In genomic region chr1:194622174-194622573, GRCm38 (mm10) we compare ENCODE assay signal across 8 mouse cellular contexts. TPM values are rescaled to one million over a fixed set of nuclear protein-coding genes. Genes with fewer than 3 reads are reported as not detected.
DNase-seq lines count a peak whose midpoint lies in the region; ATAC-seq and TF ChIP-seq lines count a peak whose summit lies in the region.

No protein-coding gene starts in this region.

- no peaks in the 10 kb centered on the region for H3K27me3 ChIP-seq in lung, embryonic 14.5 days (ENCODE audit: insufficient read depth, low read length)
- no peaks in the 10 kb centered on the region for H3K27me3 ChIP-seq in forebrain, embryonic 16.5 days (replicated peaks; ENCODE audit: control insufficient read depth, insufficient read depth, low read length)
- H3K27me3 ChIP-seq in limb, embryonic 10.5 days (ENCODE audit: low read depth, poor library complexity, severe bottlenecking): peaks cover 36% of the 10 kb centered on the region

- 49% methylated on average over 3 of the region's 3 CpGs for WGBS in lung, embryonic 14.5 days
- 44% methylated on average over 3 of the region's 3 CpGs for WGBS in forebrain, embryonic 16.5 days
- WGBS in limb, embryonic 10.5 days: 63% methylated on average over 3 of the region's 3 CpGs
- 53% methylated on average over 3 of the region's 3 CpGs for WGBS in olfactory bulb, adult 2 months

- no peaks in the 10 kb centered on the region for H3K9me3 ChIP-seq in lung, embryonic 14.5 days (ENCODE audit: low read depth, low read length)
- H3K9me3 ChIP-seq in forebrain, embryonic 16.5 days (ENCODE audit: control insufficient read depth, low read length): no peaks in the 10 kb centered on the region
- H3K9me3 ChIP-seq in limb, embryonic 10.5 days (replicated peaks): no peaks in the 10 kb centered on the region

- H3K4me1 ChIP-seq in lung, embryonic 14.5 days (ENCODE audit: insufficient read depth): peaks cover 17% of the 10 kb centered on the region
- peaks cover 42% of the 10 kb centered on the region for H3K4me1 ChIP-seq in forebrain, embryonic 16.5 days (replicated peaks; ENCODE audit: control insufficient read depth, insufficient read depth, low read length)
- H3K4me1 ChIP-seq in limb, embryonic 10.5 days: peaks cover 64% of the 10 kb centered on the region
- peaks cover 8% of the 10 kb centered on the region for H3K4me1 ChIP-seq in olfactory bulb, adult 2 months (ENCODE audit: control insufficient read depth, insufficient read depth, low read length)

- H3K36me3 ChIP-seq in lung, embryonic 14.5 days (ENCODE audit: insufficient read depth): no peaks in the 10 kb centered on the region
- H3K36me3 ChIP-seq in forebrain, embryonic 16.5 days (ENCODE audit: control insufficient read depth, insufficient read depth): no peaks in the 10 kb centered on the region
- H3K36me3 ChIP-seq in limb, embryonic 10.5 days: no peaks in the 10 kb centered on the region

- no peak overlapping the region for H3K9ac ChIP-seq in lung, embryonic 14.5 days
- H3K9ac ChIP-seq in forebrain, embryonic 16.5 days (replicated peaks; ENCODE audit: low read depth, low read length): peak overlapping the region; percentile 99

- no peak for TF ChIP-seq POLR2A in olfactory bulb, adult 2 months (IDR thresholded peaks at IDR 0.05; ENCODE audit: insufficient read depth, low read depth, low read length)

- no peak for TF ChIP-seq CTCF in lung, embryonic 14.5 days (IDR thresholded peaks at IDR 0.05; ENCODE audit: low read depth)
- TF ChIP-seq CTCF in olfactory bulb, adult 2 months (IDR thresholded peaks at IDR 0.05; ENCODE audit: insufficient read depth, low read depth, low read length): no peak

- ATAC-seq in lung, embryonic 14.5 days (ENCODE audit: insufficient read depth): no peak
- ATAC-seq in forebrain, embryonic 16.5 days: no peak

- no peak overlapping the region for H3K27ac ChIP-seq in lung, embryonic 14.5 days (ENCODE audit: low read depth)
- peak overlapping the region; percentile 97 for H3K27ac ChIP-seq in forebrain, embryonic 16.5 days (ENCODE audit: low read length)
- no peak overlapping the region for H3K27ac ChIP-seq in limb, embryonic 10.5 days
- H3K27ac ChIP-seq in olfactory bulb, adult 2 months (ENCODE audit: insufficient read depth, low read depth, low read length): no peak overlapping the region

- DNase-seq in lung, embryonic 14.5 days: no peak
- no peak for DNase-seq in lung, postnatal 36 days
- no peak for DNase-seq in limb, embryonic 10.5 days (ENCODE audit: low spot score)
- DNase-seq in urinary bladder, adult 2 months (ENCODE audit: low spot score): no peak
- no peak for DNase-seq in embryo, embryonic 10 days (ENCODE audit: low spot score)
- no peak for DNase-seq in adrenal gland, adult (ENCODE audit: inconsistent age in 2 of 2, low spot score in 1 of 2)

- H3K4me2 ChIP-seq in lung, embryonic 14.5 days: peak overlapping the region; percentile 79
- H3K4me2 ChIP-seq in forebrain, embryonic 16.5 days (ENCODE audit: low read length): peak overlapping the region; percentile 81

- H3K4me3 ChIP-seq in lung, embryonic 14.5 days (ENCODE audit: low read depth, low read length): peak overlapping the region; percentile 76
- H3K4me3 ChIP-seq in forebrain, embryonic 16.5 days (replicated peaks; ENCODE audit: low read length): peak overlapping the region; percentile 91
- H3K4me3 ChIP-seq in limb, embryonic 10.5 days: 0 out of 2 replicates have a peak overlapping the region, but pooled peaks have one; percentile 76
- H3K4me3 ChIP-seq in olfactory bulb, adult 2 months (ENCODE audit: insufficient read depth, low read depth, low read length): peak overlapping the region; percentile 30; the same call in 1 of the 2 replicates

RNA-seq across cellular contexts. Expression of gene Plxna2, which starts 4.2 kb away (rescaled TPM):
- polyA plus RNA-seq in lung, embryonic 14.5 days (2014; fragmentation: Nextera tagmentation; extraction: Ambion mirVana): 9.8 and 10.1 TPM in 2 replicates
- 76.0 and 80.3 TPM in 2 replicates for polyA plus RNA-seq in forebrain, embryonic 16.5 days (2015; fragmentation: Nextera tagmentation; extraction: Ambion mirVana)
- 6.4 TPM in 2 replicates for polyA plus RNA-seq in limb, embryonic 10.5 days (2016; fragmentation: Nextera tagmentation; extraction: Ambion mirVana)
- polyA plus RNA-seq in olfactory bulb, adult 2 months (2012; ENCODE audit: insufficient read depth, insufficient read length, low replicate concordance, missing spikeins): not detected in 2 replicates
- polyA plus RNA-seq in urinary bladder, adult 2 months (2012; rRNA removed): 9.7 and 10.5 TPM in 2 replicates

Comparison
In these comparisons a context has a peak if more than half of its experiments do, and no peak if none do; other contexts are left out.
1. H3K4me3 ChIP-seq: peak in every context shown above with its lines; median percentile 91 in forebrain, embryonic 16.5 days; 76 in lung, embryonic 14.5 days; 76 in limb, embryonic 10.5 days; 30 in olfactory bulb, adult 2 months.